Mouse (Mus musculus) testis, adult 2 months (tissue): ENCODE measurements at regions not wholly inside any gene's neighbourhood (a gene's known extent, or its start where the extent isn't known, plus 50 kb on each side); places are given as distances from the start of the nearest gene placed in this dataset.

ENCODE experiments used
- H3K27ac ChIP-seq: fragments of 200-500 bp; 2 replicates; pipeline ENCODE4 v1.5.1; 2012; ENCODE audit warnings: low read depth, low read length; ENCODE audit not compliant: control insufficient read depth, insufficient read depth
- H3K27me3 ChIP-seq: fragments of 200-500 bp; 2 replicates; pipeline ENCODE4 v1.6.1; 2012; ENCODE audit warnings: mild to moderate bottlenecking, low read length, moderate library complexity; ENCODE audit not compliant: control insufficient read depth, insufficient read depth
- H3K36me3 ChIP-seq: fragments of 200-500 bp; 2 replicates; pipeline ENCODE4 v1.6.1; 2012; ENCODE audit warnings: mild to moderate bottlenecking, low read length; ENCODE audit not compliant: control insufficient read depth, insufficient read depth
- H3K4me1 ChIP-seq: fragments of 200-500 bp; 2 replicates; pipeline ENCODE4 v1.6.1; 2012; ENCODE audit warnings: low read length; ENCODE audit not compliant: control insufficient read depth, insufficient read depth
- H3K4me3 ChIP-seq: fragments of 200-500 bp; 2 replicates; pipeline ENCODE4 v1.5.1; 2012; ENCODE audit warnings: low read depth, mild to moderate bottlenecking, low read length, moderate library complexity, mixed read lengths; ENCODE audit not compliant: control insufficient read depth
- CTCF ChIP-seq: fragments of 200-500 bp; IDR thresholded peaks from 2 replicates; pipeline ENCODE4 v1.5.1; 2012; ENCODE audit warnings: low read depth, mild to moderate bottlenecking, inconsistent platforms, low read length, moderate library complexity; ENCODE audit not compliant: control insufficient read depth, insufficient read depth, insufficient replicate concordance
- POLR2A ChIP-seq: fragments of 200-500 bp; IDR thresholded peaks from 2 replicates; pipeline ENCODE4 v1.6.1; 2012; ENCODE audit warnings: low read depth, mild to moderate bottlenecking, inconsistent platforms, low read length, moderate library complexity; ENCODE audit not compliant: control insufficient read depth

- no peak overlapping the region for H3K27ac ChIP-seq
- H3K27me3 ChIP-seq: no peaks in the 10 kb centered on the region
- H3K4me3 ChIP-seq: no peak overlapping the region
- H3K4me1 ChIP-seq: no peaks in the 10 kb centered on the region; the same call in 1 of the 2 replicates
- TF ChIP-seq POLR2A: no peak
- no peak for TF ChIP-seq CTCF
- H3K36me3 ChIP-seq: no peaks in the 10 kb centered on the region
Measured at GRCm38 (mm10) chrX:99522289-99522688, 51.2 kb upstream of the Pja1 start.

DNA sequence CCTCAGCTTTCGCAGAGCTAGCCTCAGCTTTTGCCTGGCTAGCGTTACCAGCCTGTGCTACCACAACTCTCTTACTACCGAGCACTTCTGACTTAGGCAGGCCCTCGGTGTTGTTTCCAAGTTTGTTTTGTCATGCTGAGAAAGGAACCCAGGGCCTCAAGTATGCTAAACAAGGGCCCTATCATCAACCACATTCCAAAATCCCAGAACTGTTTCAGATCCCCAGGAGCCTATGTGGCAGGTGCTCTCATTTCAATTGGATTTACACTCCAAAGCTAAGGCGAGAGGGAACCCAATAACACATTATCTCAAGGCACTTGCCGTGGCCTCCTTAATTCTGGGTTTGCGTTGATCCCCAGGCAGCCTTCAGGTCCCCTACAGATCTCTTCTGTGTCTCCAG is 50.8 kb upstream of the Pja1 start:
- no peaks in the 10 kb centered on the region; the same call in 1 of the 2 replicates for H3K4me1 ChIP-seq
- TF ChIP-seq POLR2A: no peak
- no peak for TF ChIP-seq CTCF
- H3K4me3 ChIP-seq: no peak overlapping the region
- no peaks in the 10 kb centered on the region for H3K36me3 ChIP-seq
- H3K27ac ChIP-seq: no peak overlapping the region
- H3K27me3 ChIP-seq: no peaks in the 10 kb centered on the region
